Mouse (Mus musculus): ENCODE results near the gene Ston1. TPM values are rescaled to one million over a fixed set of nuclear protein-coding genes. Genes with fewer than 3 reads are reported as not detected.

Gene Ston1
- total RNA-seq (2021) = 10 to 100 TPM; 19.3 to 20.6 TPM
- long read RNA-seq, experiment 1 = 0 reads
- long read RNA-seq, experiment 2, partial matches to known transcripts = 0 of 2 reads
- long read RNA-seq, experiment 2, other reads (novel, unspliced or antisense) = 2 of 2 reads

DNA sequence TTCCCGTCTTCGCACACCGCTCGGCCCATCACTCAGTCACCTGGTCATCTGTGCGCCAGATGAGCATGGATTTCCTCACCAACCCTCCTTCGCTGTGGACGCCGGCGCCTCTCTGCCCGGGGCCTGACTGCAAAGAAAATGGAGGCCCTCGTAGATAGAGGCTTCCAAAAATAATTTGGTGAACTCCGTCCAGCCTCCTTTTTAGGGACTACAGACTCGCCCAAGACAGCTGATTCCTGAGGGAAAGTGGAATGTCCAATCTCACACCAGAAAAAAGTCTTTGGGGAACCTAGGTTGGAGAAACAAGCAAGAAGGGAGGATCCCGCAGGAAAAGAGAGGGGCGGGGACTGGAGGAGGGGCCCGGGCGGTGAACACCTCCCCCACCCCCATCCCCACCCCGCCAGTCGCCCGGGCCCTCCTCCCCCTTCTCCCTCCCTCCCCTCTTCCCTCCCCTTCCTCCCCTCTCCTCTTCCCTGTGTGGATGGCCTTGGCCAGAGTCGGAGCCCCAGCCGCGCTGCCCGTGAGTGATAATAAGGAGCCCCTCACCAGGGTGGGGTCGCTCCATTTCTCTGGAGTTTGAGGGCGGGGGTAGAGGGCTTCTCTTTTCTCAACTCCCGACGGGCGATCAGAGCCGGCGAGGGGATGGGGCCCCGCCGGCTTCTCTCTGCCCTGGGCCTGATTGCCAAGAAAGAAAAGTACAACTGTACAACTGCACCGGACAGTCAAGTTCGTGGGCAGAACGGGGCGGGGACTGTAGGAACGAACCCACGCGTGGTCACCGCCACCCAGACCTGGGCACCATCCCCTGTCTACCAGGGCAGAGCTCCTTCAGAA, at the start of gene Ston1:
Ston1 (plus strand) TSS at position 463 of the 834 bp plus-strand sequence.
- peak; percentile 83 to 88 for DNase-seq

DNA sequence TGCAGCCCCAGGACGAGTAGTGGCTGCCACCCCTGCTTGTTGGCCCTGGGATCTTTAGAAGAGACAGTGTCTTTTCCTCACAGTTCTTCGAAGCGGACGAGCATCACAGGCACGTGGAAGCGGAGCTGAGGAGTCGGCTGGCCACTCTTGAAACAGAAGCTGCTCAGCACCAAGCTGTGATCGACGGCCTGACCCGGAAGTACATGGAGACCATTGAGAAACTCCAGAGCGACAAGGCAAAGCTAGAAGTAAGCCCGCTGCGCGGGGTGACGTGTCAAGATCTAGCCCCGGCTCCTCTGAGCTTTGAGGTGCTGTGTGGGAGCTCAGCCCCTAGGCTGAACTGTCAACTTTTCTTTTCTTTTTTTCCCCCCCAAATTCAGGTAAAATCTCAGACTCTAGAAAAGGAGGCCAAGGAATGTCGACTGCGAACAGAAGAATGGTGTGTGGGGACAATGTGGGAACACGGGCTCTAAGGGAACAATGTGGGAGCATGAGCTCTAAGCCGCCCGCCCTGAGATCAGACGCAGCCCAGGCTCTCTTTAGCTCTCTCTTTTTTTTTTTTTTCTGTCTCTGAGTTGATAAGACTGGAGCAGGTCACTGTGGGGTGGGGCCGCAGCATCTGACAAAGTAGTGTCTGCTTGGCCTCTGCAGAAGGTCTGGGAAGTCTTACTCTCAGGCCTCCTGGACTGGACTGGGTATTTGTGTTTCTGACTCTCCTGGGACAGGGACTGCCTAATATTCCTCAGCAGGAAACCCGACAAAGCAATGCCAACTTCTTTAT, 47.9 kb upstream of the Ston1 start:
- no peak for DNase-seq

DNA sequence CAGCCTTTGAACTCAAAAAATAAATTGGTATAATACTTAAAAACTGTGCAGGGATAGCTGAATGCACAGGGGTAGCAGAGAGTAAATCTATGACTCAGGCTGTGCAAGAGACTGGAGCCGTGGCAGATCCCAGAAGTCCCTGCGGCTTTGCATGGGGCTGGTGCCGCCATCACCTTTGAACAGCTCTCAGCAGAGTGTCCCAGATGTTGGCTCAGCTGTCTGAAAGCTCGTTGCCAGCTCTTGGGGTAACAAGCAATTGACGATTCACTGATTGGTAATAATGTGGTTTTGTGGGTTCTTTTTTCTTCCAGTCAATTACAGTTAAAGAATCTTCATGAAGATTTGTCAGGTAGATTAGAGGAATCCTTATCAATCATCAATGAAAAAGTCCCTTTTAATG, 47.1 kb upstream of the Ston1 start:
- DNase-seq = no peak

DNA sequence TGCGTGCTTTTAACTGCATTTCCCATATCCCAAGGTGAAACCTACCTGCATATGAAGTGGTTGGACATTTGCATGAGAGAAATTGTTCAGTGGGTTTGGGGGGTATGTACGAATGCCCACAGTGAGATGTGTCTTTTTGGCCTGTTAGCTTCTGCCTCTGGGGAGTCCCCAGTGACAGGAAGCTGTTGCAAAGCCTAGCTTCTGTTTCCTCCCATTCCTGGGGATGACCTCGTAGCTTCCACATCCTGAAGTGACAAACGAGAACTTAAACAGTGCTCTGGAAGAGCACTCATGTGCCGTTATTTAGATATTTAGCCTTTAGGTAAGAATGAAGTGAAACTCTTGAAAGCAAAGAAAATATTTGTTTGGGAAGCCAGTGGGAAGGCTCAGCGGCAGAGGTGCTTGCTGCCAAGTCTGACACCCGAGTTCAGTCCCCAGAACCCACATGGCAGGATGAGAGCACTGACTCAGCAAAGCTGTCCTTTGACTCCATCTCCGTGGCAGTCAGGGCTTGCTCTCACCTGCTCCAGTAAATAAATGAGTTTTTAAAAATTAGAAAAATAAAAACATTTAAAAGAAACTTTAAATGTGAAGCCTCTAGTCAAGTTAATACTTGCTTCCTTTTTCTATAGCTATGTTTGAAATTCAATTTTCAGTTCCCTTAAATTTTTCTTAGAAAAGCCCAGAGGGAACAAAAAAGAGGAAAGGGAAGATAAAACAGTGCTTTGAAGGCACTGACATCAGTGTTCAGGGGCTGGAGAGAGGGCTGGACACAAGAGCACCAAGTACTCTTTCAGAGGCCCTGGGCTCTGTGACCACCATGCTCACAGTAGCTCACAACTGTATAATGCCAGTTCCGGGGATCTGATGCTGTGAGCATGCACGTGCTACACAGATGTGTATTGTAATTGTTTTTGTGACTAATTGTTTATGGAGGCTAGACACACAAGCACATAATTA, 46.2 kb upstream of the Ston1 start:
- peak in 1 of 2 experiments; percentile 67 for DNase-seq

DNA sequence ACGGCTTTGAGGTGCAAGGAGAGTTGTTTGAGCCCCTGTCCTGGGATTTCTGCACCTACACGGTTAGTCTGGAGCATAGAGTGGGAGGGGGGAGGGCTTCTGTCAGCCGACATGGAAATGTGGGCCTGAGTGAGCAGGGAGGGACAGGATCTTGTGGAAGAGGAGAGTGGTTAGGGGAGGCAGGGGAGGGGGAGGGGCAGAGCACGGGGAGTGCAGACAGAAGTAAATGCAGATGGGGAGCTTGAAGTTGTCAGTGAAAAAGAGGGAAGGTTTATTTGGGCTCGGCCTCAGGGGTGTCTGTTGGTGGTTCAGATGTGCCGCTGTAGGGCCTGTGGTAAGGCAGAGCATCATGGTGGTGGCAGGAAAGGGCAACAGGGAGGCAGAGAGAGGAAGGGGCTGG, 44.9 kb upstream of the Ston1 start:
- DNase-seq = no peak

DNA sequence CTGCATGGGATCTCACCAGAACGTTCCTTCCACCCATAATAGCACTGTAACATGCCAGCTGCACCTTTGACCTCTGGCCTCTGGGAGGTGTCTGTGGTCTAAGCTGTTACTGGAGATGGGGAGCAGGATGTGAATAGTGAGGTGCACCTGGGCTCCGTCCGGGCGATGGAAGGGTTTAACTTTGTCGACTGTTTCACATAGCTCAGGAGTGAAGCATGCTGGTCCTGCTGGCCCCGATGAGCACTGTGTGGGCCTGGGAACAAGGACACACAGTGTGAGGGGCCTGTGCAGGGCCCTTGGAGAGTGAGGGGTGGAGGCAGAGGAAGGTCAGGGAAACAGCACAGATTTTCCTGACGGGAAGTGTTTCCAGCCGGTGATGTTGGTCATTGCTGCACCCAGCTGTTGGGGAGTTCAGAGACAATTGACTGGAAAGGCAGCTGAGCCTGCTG, 44.5 kb upstream of the Ston1 start:
- DNase-seq = peak in 1 of 2 experiments; percentile 18

DNA sequence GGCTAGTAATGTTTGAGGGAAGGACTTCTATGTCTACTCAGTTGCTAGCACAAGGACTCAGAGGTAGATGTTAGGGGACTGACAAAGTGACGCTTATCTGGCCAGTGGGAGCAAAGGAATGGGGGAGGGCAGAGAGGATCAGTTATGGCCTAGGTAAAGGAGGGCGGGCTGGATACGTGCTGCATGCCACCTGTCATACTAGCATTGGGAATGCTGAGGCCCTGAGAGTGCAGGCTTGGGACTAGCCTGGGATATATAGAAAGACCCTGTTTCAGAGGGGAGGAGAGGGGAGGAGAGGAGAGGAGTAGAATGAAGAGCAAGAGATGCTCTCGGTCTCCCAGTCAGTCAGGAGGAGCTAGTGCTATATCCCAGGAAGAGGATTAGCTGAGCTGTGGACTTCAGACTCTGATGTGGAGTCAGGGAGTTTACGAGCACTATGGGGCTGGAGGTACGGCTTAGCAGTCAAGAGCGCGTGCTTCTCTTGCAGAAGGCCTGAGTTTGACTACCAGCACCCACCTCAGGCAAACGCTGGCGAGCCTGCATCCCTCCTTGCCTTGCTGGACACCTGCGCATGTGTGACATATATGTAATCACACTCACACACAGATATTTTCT, 43.9 kb upstream of the Ston1 start:
- no peak for DNase-seq

DNA sequence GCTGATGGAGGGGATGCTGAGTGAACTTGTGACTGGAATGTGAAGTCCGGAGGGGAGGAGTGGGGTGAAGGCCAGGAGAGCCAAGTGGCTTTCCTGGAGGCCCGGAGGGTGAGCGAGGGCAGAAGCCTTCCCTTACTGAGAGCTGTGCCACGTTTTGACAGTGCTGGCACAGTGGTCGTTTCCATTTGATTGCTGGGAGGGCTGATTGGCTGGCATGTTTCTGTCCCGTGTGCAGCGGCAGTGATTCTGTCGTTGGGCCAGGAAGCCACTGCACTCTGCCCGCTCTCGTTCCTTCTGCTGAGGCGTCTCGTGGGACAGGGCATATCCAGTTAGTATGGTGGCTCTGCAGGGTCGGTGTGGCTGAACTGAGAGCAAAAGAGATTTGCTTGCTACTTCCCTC, 41.3 kb upstream of the Ston1 start:
- DNase-seq = no peak

DNA sequence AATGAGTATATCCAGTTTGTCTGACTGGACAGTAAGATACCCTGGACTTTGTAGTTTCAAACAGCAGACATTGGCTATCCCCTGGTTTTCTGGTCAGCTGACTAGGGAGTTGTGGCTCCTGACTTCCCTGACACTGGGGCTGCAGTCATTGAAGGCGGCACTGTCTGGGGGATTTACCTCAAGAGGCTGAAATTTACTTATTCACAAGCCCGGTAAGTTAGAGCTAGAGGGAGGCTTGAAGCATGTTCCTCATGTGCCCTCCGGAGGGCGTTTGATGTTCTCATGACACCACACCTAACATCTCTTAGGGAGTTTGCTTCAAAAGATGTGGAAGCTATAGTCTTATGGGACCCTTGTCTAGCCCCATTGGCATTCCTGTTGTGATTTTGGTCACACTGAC, 40.8 kb upstream of the Ston1 start:
- no peak for DNase-seq

DNA sequence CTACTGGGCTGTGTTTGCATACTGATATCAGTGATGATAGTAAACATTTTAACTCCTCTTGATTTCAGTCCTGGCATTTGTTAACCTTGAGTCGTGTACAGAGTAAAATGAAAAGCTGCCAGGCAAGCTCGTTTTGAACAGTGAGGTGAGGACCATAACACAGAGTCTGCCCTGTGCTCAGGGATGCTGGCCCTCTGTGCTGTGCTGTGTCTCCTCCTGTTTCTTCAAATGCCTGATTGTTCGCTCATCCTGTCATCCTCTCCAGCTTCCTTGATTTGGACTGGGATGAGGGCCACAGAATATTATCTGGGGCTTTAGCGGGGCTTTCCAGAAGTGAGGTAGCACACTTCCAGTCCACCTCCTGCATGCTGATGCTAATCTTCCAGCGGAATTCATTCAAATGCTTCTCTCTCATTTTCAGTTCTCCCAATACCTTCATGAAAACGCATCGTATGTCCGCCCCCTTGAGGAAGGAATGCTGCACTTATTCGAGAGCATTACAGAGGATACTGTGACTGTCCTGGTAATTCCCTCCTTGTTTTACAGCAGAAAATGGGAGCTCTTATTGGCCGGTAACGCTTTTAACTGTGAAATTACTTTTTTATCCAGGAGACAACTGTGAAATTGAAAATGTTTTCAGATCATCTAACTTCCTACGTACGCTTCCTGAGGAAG, 39.2 kb upstream of the Ston1 start:
- peak; percentile 69 to 92 for DNase-seq

DNA sequence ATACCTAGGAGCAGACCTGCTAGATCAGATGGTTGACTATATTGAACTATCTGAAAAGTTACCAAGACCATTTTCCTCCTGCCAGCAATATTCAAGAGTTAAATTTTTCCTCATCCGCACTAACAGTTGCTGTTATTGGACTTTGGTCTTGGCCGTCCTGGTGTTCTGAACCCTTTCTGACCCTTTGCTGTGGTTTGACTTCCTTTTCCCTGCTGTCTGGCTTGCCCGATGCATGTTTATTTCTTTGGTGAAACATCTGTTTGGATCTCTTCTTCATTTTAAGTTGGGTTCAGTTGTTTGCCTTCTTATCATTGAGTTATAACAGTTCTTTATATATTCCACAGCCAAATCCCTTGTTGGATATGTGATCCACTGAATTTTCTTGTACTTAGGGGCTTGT, 33.9 kb upstream of the Ston1 start:
- peak in 1 of 2 experiments; percentile 68 for DNase-seq

DNA sequence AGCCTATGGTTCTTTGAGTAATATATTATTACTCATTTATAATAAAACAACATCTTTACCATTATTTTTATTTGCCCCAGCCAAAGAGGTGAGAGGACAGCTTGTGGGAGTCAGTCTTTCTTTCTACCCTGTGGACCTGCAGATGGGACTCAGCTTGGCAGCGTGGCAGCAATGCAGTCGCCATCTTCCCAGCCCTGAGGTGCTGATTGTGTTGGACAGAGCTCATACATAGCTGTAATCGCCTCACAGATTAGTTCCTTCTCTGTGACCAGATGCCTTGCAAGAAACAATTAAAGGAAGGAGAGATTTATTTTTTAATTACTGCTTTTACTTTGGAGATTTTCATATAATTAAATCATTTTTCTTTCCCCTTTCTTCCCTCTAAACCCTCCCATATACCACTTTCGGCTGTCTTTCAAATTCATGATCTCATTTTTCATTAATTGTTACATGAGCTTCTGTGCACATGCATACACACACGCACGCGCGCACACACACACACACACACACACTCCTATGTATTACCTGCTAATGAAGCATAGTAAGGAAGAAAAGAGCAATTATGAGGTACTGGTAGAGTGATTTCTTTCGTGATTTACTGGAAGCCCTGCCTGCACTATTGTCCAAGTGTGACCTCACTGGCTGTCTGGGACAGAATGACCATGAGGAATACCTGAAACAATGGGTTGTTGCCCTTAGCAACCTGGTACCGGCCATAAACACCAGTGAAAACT, 27.5 kb upstream of the Ston1 start:
- no peak for DNase-seq

DNA sequence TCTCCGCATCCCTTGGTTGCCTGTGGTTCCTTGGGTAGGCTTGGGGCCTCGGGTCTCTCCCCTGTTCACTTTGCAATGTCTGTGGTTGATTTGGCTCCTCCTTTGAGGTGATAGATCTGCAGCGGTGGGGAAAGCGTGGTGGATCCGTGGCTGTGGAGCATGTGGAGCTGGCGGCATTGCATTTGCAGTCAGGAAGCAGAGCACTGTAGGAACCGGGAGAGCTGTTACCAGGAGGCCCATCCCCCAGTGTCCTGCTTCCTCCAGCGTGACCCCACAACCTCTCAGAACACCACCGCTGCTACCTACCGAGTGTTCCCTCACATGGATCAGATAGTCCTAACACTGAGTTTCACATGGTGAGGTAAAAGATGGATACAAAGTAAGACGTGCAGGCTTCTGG, 26.7 kb upstream of the Ston1 start:
- DNase-seq = no peak

DNA sequence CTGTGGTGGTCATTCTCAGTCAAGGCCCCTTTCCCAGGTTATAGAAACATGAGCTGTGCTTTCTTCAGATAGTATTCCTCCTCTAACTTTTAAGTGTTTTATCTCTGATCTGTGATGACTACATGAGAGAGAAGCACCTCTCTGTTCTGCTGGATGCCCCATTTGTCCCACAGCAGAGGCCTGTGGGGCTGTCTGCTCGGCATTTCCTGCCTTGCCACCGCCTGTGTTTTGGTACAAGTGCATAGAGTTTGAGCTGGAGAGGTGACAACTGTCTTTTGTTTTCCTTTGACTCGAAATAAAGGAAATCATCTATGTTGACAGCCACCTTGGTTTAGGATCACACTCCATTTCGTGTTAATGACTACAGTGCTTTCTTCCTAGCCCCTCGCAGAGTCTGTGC, 22.7 kb upstream of the Ston1 start:
- no peak for DNase-seq

DNA sequence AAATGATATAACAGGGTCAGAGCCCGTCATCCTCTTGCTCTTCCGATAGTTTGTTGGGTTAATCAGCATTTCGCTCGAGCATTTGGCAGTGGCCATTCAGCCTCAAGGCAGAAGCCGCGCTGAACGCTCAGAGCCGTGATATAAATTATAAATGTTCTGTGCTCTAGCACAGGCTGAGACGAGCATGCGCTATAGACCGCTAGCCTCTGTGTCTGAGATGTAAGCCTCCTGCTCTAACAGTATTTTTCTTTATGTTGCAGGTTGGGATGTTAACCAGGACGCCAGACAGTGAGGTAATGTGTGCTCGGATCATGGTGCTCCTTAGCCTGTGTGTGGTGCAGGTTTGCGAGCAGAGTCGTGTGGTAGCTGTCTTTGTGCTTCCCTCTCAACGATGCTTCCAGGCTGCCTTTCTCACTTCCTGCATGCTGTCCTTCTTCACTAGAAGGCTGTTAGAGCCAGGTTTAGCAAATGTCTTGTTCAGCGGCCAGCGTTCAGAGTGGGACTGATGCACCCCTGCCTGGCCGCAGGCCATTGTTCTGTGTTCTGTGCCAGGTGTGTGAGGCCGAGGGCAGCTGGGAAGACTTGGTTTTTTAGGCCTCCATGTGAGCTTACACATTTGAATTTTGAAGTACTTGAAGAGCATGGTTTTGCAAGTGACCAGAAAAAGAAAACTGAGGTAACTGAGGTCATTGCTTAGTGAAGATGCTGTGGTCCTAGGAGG, 18.8 kb upstream of the Ston1 start:
- DNase-seq = no peak

DNA sequence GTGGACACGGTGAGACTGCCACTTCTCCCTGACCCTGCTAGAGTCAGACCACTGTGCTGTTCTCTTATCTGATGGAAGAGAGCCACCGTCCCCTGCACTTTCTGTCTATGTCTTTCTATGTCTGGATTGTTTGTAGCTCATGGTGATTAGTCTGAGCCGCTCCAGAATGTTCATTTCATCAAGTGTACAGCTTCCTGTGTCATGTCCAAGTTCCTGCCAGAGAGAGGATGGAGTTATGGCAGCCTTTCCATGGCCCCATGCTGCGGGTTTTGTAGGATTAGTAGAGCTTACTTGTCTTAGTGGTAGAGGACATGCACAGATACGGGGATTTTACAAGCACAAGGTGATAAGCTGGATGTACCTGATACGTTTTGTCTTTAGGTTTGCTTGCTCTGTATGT, 16.9 kb upstream of the Ston1 start:
- DNase-seq = no peak

DNA sequence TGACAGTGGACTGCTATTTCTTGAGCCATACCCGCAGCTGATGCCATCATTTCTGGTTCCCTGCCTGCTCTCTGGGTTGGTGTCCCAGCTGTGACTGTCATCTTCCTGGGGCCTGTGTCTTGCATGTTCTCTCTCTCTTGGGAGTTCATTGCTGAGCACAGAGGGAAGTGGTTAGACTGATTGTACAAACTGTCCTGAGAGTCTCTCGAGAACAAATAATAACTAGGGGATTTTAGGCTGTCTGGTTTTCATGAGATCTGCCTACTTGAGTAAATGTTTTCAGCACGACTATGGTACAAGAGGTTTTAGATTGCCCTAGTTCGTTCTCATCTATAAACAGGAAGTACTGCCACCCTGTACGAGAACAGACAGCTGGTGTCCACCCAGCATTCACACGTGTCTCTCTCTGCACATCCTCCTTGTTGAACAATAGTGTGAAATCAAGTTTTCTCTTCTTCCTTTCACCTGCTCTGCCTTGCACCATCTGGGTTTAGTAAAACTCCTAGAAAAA, 15.9 kb upstream of the Ston1 start:
- DNase-seq = peak; percentile 56 to 77

DNA sequence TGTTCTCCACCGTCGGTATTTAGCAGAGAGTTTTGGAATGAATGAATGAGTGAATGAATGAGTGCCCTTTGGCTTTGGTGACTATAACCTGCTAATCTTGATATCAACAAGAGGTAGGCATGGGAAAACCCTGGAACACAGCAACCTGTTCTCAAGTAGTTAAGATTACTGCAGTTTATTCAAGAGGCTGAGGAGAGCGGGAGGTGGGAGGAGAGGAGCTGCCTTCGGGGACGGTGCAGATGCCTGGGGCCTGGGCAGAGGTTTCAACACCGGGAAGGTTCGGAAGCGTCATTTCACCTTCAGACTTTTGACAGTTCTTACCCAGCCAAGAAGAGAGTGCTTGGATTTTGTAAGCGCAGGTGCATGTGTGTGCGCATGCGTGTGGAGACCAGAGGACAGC, 14.5 kb upstream of the Ston1 start:
- no peak for DNase-seq

DNA sequence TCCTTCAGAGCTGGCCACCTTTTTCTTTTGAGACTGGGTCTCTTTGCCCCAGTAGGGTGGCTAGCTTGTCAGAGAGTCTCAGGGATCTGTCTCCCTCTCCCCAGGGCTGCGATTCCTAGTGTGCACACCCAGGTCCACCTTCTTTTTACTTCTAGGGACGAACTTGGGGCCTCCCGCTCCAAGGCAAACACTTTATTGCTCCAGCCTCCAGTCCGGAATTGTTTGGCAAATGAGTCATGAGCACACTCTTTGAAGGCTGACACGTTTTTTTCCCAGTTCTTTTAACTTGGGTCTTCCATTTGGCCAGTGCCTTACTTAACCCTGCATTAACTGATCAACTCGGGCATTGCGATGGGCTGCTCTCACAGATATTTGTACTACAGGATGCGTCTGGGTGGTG, 14.1 kb upstream of the Ston1 start:
- no peak for DNase-seq

All from heart, adult 18-20 months (tissue).